Mouse (Mus musculus) stomach, postnatal 0 days (tissue): ENCODE results near the gene Palld. TPM values are rescaled to one million over a fixed set of nuclear protein-coding genes. Genes with fewer than 3 reads are reported as not detected.

Experiments
- ATAC-seq: fragments of 200-750 bp; cut with Nextera tagmentation; 2 replicates; pipeline ENCODE4 v1.8.0; 2017; ENCODE audit not compliant: low FRiP score, low TSS enrichment
- DNase-seq: peaks from one replicate; pipeline ENCODE4 v3.0.0-alpha.2; 2016; ENCODE audit warnings: low spot score
- H3K27ac ChIP-seq: fragments of 300-500 bp; sonication (generic); replicated peaks from 2 replicates; pipeline ENCODE4 v1.5.1; 2014; ENCODE audit warnings: mild to moderate bottlenecking, control low read depth
- H3K27me3 ChIP-seq: fragments of 300-500 bp; sonication (generic); 2 replicates; pipeline ENCODE4 v1.6.1; 2014; ENCODE audit warnings: low read length; ENCODE audit not compliant: control insufficient read depth, insufficient read depth
- H3K36me3 ChIP-seq: fragments of 300-500 bp; sonication (generic); 2 replicates; pipeline ENCODE4 v1.6.1; 2014; ENCODE audit warnings: low read length, mixed read lengths; ENCODE audit not compliant: control insufficient read depth, insufficient read depth
- H3K4me1 ChIP-seq: fragments of 300-500 bp; sonication (generic); replicated peaks from 2 replicates; pipeline ENCODE4 v1.6.1; 2014; ENCODE audit warnings: antibody characterized with exemption; ENCODE audit not compliant: control insufficient read depth, insufficient read depth
- H3K4me2 ChIP-seq: fragments of 300-500 bp; sonication (generic); replicated peaks from 2 replicates; pipeline ENCODE4 v1.6.1; 2014; ENCODE audit warnings: low read depth, mild to moderate bottlenecking, control low read depth, moderate library complexity
- H3K4me3 ChIP-seq: fragments of 300-500 bp; sonication (generic); 2 replicates; pipeline ENCODE4 v1.5.1; 2014; ENCODE audit warnings: low read depth, low read length, control low read depth
- H3K9ac ChIP-seq: fragments of 300-500 bp; sonication (generic); 2 replicates; pipeline ENCODE4 v1.6.1; 2014; ENCODE audit warnings: mild to moderate bottlenecking, low read length, control low read depth, mixed read lengths
- H3K9me3 ChIP-seq: fragments of 300-500 bp; sonication (generic); 2 replicates; pipeline ENCODE4 v1.6.1; 2016; ENCODE audit warnings: low read length; ENCODE audit not compliant: control insufficient read depth
- CTCF ChIP-seq: IDR thresholded peaks from 2 replicates; pipeline ENCODE4 v1.5.1; 2016; ENCODE audit warnings: antibody characterized with exemption, low read depth, mild to moderate bottlenecking, moderate library complexity
- EP300 ChIP-seq: optimal IDR thresholded peaks from 2 replicates; pipeline ENCODE3; 2016; ENCODE audit warnings: antibody characterized with exemption
- WGBS: fragments of 180-500 bp; shearing (Covaris S2); extraction: QIAGEN DNeasy Blood & Tissue Kit; methylation state at CpG from one replicate; pipeline ENCODE4 v1.1.7; 2014; 5-methylcytosine and 5-hydroxymethylcytosine counted together
- polyA plus RNA-seq: library from polyadenylated mRNA; unstranded; fragments of >200 nt; fragmentation: Nextera tagmentation; extraction: Ambion mirVana; gene quantifications from 2 replicates; pipeline ENCODE4 v1.2.1, GENCODE M21; 2015

Palld gene
- polyA plus RNA-seq, 1 experiment from 2014 or later = 71.0 TPM

GRCm38 (mm10) chr8:61677227-61677626 lies 225.3 kb downstream of the Palld start:
- no peak overlapping the region for H3K9ac ChIP-seq
- ATAC-seq = no peak
- WGBS = 89% methylated on average over 5 of the region's 5 CpGs
- no peak overlapping the region for H3K4me2 ChIP-seq
- H3K4me1 ChIP-seq = no peaks in the 10 kb centered on the region
- no peaks in the 10 kb centered on the region for H3K9me3 ChIP-seq
- no peak overlapping the region for H3K4me3 ChIP-seq
- H3K27ac ChIP-seq = no peak overlapping the region
- no peak for DNase-seq
- no peaks in the 10 kb centered on the region for H3K27me3 ChIP-seq
- TF ChIP-seq EP300 (no peak), CTCF (no peak)
- H3K36me3 ChIP-seq = no peaks in the 10 kb centered on the region

DNA sequence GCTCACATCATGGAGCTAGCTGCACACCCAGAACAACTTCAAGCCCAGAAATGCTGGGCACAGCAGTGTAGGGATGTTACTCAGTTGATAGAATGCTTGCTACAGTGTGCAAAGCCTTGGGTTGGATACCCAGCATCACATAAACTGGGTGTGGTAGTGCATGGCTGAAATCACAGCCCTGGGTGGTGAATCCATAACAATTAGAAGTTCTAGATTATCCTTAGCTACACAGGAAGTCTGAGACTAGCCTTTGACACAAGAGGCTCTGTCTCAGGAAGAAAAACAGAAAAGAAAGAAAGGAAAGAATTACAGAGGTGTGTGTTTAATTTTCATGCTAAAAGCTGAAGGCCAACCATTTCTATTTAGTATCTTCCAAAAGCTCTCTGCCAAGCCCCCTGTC lies 231.3 kb downstream of the Palld start:
- Histone ChIP-seq H3K9me3 (no peaks in the 10 kb centered on the region), H3K27me3 (no peaks in the 10 kb centered on the region), H3K4me3 (no peak overlapping the region), H3K36me3 (no peaks in the 10 kb centered on the region), H3K4me2 (no peak overlapping the region), H3K9ac (no peak overlapping the region), H3K4me1 (no peaks in the 10 kb centered on the region), H3K27ac (no peak overlapping the region)
- TF ChIP-seq EP300 (no peak), CTCF (no peak)
- no peak for ATAC-seq
- no peak for DNase-seq

GRCm38 (mm10) chr8:61670376-61670775 lies 232.1 kb downstream of the Palld start:
- Histone ChIP-seq H3K4me1 (no peaks in the 10 kb centered on the region), H3K9me3 (no peaks in the 10 kb centered on the region), H3K4me2 (no peak overlapping the region), H3K36me3 (no peaks in the 10 kb centered on the region), H3K27ac (no peak overlapping the region), H3K27me3 (no peaks in the 10 kb centered on the region), H3K9ac (no peak overlapping the region), H3K4me3 (no peak overlapping the region)
- 62% methylated on average over 4 of the region's 4 CpGs for WGBS
- no peak for ATAC-seq
- DNase-seq = no peak
- TF ChIP-seq CTCF (no peak), EP300 (no peak)

DNA sequence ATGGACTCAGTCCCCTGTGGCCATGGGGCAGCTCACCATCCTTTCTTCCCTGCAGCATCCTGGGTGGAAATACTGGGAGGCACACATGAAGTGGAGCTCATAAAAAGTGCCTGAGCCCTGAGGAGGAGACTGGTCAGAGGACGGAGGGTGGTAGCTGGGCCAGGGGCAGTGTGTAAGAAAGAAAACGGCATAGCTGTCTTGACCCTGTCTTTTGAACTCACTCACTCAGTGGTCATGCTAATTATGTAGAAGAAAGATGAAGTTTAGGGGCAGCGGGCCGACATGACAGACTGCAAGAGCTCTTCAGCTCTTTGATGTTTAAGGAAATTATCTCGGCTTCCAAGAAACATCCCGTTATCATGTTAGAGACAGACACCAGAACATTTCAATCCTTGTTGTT lies 235.6 kb downstream of the Palld start:
- no peak for DNase-seq
- TF ChIP-seq EP300 (no peak), CTCF (no peak)
- no peaks in the 10 kb centered on the region for H3K36me3 ChIP-seq
- H3K4me3 ChIP-seq = no peak overlapping the region
- no peaks in the 10 kb centered on the region for H3K9me3 ChIP-seq
- H3K4me2 ChIP-seq = no peak overlapping the region
- no peak overlapping the region for H3K9ac ChIP-seq
- H3K27ac ChIP-seq = no peak overlapping the region
- H3K4me1 ChIP-seq = no peaks in the 10 kb centered on the region
- WGBS = 60% methylated on average over 6 of the region's 6 CpGs
- ATAC-seq = no peak
- no peaks in the 10 kb centered on the region for H3K27me3 ChIP-seq

DNA sequence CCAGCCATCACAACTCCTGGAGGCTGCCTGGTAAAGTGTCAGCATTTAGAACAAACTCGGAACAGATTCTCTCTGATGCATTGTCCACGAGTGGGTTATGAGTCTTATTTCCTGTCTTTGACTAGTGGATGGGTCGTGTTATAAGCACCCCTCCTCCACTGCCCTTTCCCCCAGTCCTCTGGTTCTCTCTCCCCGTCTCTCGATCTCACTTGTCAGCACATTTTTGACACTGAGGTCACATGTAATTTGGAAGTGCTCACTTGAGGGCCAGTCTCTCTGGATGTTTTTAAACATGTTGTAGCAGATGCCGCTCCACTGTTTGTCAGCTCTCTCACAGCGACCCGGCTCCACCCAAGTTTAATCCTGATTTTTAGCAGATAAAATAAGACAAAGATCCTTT lies 237.5 kb downstream of the Palld start:
- no peak overlapping the region for H3K4me2 ChIP-seq
- no peaks in the 10 kb centered on the region for H3K27me3 ChIP-seq
- 29% methylated on average over 8 of the region's 8 CpGs for WGBS
- no peaks in the 10 kb centered on the region for H3K9me3 ChIP-seq
- TF ChIP-seq EP300 (no peak), CTCF (no peak)
- H3K9ac ChIP-seq = no peak overlapping the region
- H3K4me1 ChIP-seq = no peaks in the 10 kb centered on the region
- DNase-seq (no peak), ATAC-seq (no peak)
- no peak overlapping the region for H3K4me3 ChIP-seq
- H3K27ac ChIP-seq = no peak overlapping the region
- no peaks in the 10 kb centered on the region for H3K36me3 ChIP-seq

- Histone ChIP-seq H3K27me3 (no peaks in the 10 kb centered on the region), H3K4me2 (no peak overlapping the region), H3K4me3 (no peak overlapping the region), H3K27ac (no peak overlapping the region), H3K9ac (no peak overlapping the region), H3K36me3 (no peaks in the 10 kb centered on the region), H3K4me1 (no peaks in the 10 kb centered on the region), H3K9me3 (no peaks in the 10 kb centered on the region)
- TF ChIP-seq CTCF (no peak), EP300 (no peak)
- 76% methylated on average over 6 of the region's 6 CpGs for WGBS
- no peak for DNase-seq
- ATAC-seq = no peak
These were observed 238.3 kb downstream of the Palld start for GRCm38 (mm10) chr8:61664162-61664561.
